Mouse (Mus musculus): Measurements from ENCODE around the gene Hsd17b2. TPM values are rescaled to one million over a fixed set of nuclear protein-coding genes. Genes with fewer than 3 reads are reported as not detected.

The Hsd17b2 gene
- polyA plus RNA-seq (2017; shearing (Covaris generic)): not detected

GRCm38 (mm10) chr8:117701859-117702258 lies at the start of gene Hsd17b2:
Gene Hsd17b2 (plus strand): TSS chr8:117701904.

GRCm38 (mm10) chr8:117673430-117673830 lies 28.3 kb upstream of the Hsd17b2 start, which contains the start of gene Sdr42e1:
Gene Sdr42e1 (minus strand): TSS chr8:117673689.

GRCm38 (mm10) chr8:117801443-117802298 lies 100.0 kb downstream of the Hsd17b2 start, which contains the start of gene Mphosph6:
Gene Mphosph6 (minus strand): TSS chr8:117801943.

Other genes starting within 250 kb of the Hsd17b2 start
- 0.83 TPM for gene Plcg2, start 203.6 kb upstream of the Hsd17b2 start, polyA plus RNA-seq (2017; shearing (Covaris generic))
- 2.2 TPM for gene Sdr42e1, start 28.2 kb upstream of the Hsd17b2 start, polyA plus RNA-seq (2017; shearing (Covaris generic))
- gene Mphosph6, start 100.0 kb downstream of the Hsd17b2 start, polyA plus RNA-seq (2017; shearing (Covaris generic)): 40.7 TPM

Data from CD4-positive, CD25-positive, alpha-beta regulatory T cell (primary cell).